Mouse (Mus musculus) hindbrain, embryonic 11.5 days (tissue): Measurements from ENCODE around the gene Srcap. TPM values are rescaled to one million over a fixed set of nuclear protein-coding genes. Genes with fewer than 3 reads are reported as not detected.

Experiments
- ATAC-seq: fragments of 200-750 bp; cut with Nextera tagmentation; 2 replicates; pipeline ENCODE4 v1.8.0; 2017; ENCODE audit warnings: mild to moderate bottlenecking, moderate TSS enrichment, moderate library complexity; ENCODE audit not compliant: low FRiP score
- DNase-seq: peaks from one replicate; pipeline ENCODE4 v3.0.0-alpha.2; 2015; ENCODE audit warnings: low spot score
- H3K27ac ChIP-seq: fragments of 300-500 bp; sonication (generic); 2 replicates; pipeline ENCODE4 v1.5.1; 2014; ENCODE audit warnings: mild to moderate bottlenecking, low read depth, low read length
- H3K27me3 ChIP-seq: fragments of 300-500 bp; sonication (generic); 2 replicates; pipeline ENCODE4 v1.6.1; 2014; ENCODE audit warnings: mild to moderate bottlenecking, low read length, moderate library complexity, mixed read lengths; ENCODE audit not compliant: control insufficient read depth, insufficient read depth
- H3K36me3 ChIP-seq: fragments of 300-500 bp; sonication (generic); 2 replicates; pipeline ENCODE4 v1.6.1; 2014; ENCODE audit warnings: mild to moderate bottlenecking, low read length, moderate library complexity, mixed read lengths; ENCODE audit not compliant: control insufficient read depth, insufficient read depth
- H3K4me1 ChIP-seq: fragments of 300-500 bp; sonication (generic); replicated peaks from 2 replicates; pipeline ENCODE4 v1.6.1; 2014; ENCODE audit warnings: low read length, mixed read lengths; ENCODE audit not compliant: control insufficient read depth, insufficient read depth
- H3K4me2 ChIP-seq: fragments of 300-500 bp; sonication (generic); replicated peaks from 2 replicates; pipeline ENCODE4 v1.6.1; 2014; ENCODE audit warnings: mild to moderate bottlenecking, low read depth, low read length
- H3K4me3 ChIP-seq: fragments of 300-500 bp; sonication (generic); 2 replicates; pipeline ENCODE4 v1.5.1; 2014; ENCODE audit warnings: low read depth, low read length
- H3K9ac ChIP-seq: fragments of 300-500 bp; sonication (generic); 2 replicates; pipeline ENCODE4 v1.6.1; 2014; ENCODE audit warnings: low read depth, low read length
- H3K9me3 ChIP-seq: fragments of 300-500 bp; sonication (generic); 2 replicates; pipeline ENCODE4 v1.6.1; 2016; ENCODE audit warnings: low read length; ENCODE audit not compliant: control insufficient read depth
- WGBS: fragments of 180-500 bp; shearing (Covaris S2); extraction: QIAGEN DNeasy Blood & Tissue Kit; methylation state at CpG from one replicate; pipeline ENCODE4 v1.1.7; 2014; 5-methylcytosine and 5-hydroxymethylcytosine counted together
- polyA plus RNA-seq: library from polyadenylated mRNA; unstranded; fragments of >200 nt; fragmentation: Nextera tagmentation; extraction: Ambion mirVana; gene quantifications from 2 replicates; pipeline ENCODE4 v1.2.1, GENCODE M21; 2014

Srcap gene
- polyA plus RNA-seq, 1 experiment from 2014 or later: 81.5 TPM

GRCm38 (mm10) chr7:127591108-127591507 lies 79.3 kb downstream of the Srcap start:
- H3K4me2 ChIP-seq: no peak overlapping the region
- 0 out of 2 replicates have a peak, but pooled peaks cover 4% of the 10 kb centered on the region for H3K4me1 ChIP-seq
- no peaks in the 10 kb centered on the region for H3K9me3 ChIP-seq
- DNase-seq: no peak
- H3K27me3 ChIP-seq: no peaks in the 10 kb centered on the region
- ATAC-seq: no peak
- no peak overlapping the region for H3K9ac ChIP-seq
- H3K27ac ChIP-seq: no peak overlapping the region
- no peak overlapping the region for H3K4me3 ChIP-seq
- peaks cover 29% of the 10 kb centered on the region for H3K36me3 ChIP-seq
- 98% methylated on average over 10 of the region's 10 CpGs for WGBS

GRCm38 (mm10) chr7:127592575-127592974 lies 80.8 kb downstream of the Srcap start:
- ATAC-seq (no peak), DNase-seq (no peak)
- peaks cover 37% of the 10 kb centered on the region for H3K36me3 ChIP-seq
- H3K27me3 ChIP-seq: no peaks in the 10 kb centered on the region
- H3K4me2 ChIP-seq: no peak overlapping the region
- WGBS: 92% methylated on average over 14 of the region's 14 CpGs
- no peak overlapping the region for H3K27ac ChIP-seq
- 0 out of 2 replicates have a peak, but pooled peaks cover 4% of the 10 kb centered on the region for H3K4me1 ChIP-seq
- no peaks in the 10 kb centered on the region for H3K9me3 ChIP-seq
- H3K9ac ChIP-seq: no peak overlapping the region
- no peak overlapping the region for H3K4me3 ChIP-seq

- Histone ChIP-seq H3K4me3 (no peak overlapping the region), H3K9me3 (no peaks in the 10 kb centered on the region), H3K4me2 (no peak overlapping the region), H3K36me3 (peaks cover 43% of the 10 kb centered on the region), H3K27me3 (no peaks in the 10 kb centered on the region), H3K27ac (no peak overlapping the region), H3K9ac (no peak overlapping the region), H3K4me1 (no peaks in the 10 kb centered on the region)
- 96% methylated on average over 17 of the region's 17 CpGs for WGBS
- ATAC-seq: no peak
- no peak for DNase-seq
Observed at GRCm38 (mm10) chr7:127596747-127597146, 85.0 kb downstream of the Srcap start.

GRCm38 (mm10) chr7:127600612-127601011 lies 88.8 kb downstream of the Srcap start:
- WGBS: 96% methylated on average over 7 of the region's 7 CpGs
- H3K4me3 ChIP-seq: no peak overlapping the region
- H3K4me2 ChIP-seq: no peak overlapping the region
- no peaks in the 10 kb centered on the region for H3K27me3 ChIP-seq
- no peak overlapping the region for H3K27ac ChIP-seq
- H3K9ac ChIP-seq: no peak overlapping the region
- no peak for ATAC-seq
- H3K9me3 ChIP-seq: no peaks in the 10 kb centered on the region
- DNase-seq: no peak
- peaks cover 32% of the 10 kb centered on the region for H3K36me3 ChIP-seq
- H3K4me1 ChIP-seq: no peaks in the 10 kb centered on the region

- Histone ChIP-seq H3K9me3 (no peaks in the 10 kb centered on the region), H3K4me2 (no peak overlapping the region), H3K27ac (no peak overlapping the region), H3K4me3 (no peak overlapping the region), H3K9ac (no peak overlapping the region), H3K36me3 (peaks cover 26% of the 10 kb centered on the region), H3K4me1 (no peaks in the 10 kb centered on the region), H3K27me3 (no peaks in the 10 kb centered on the region)
- 81% methylated on average over 4 of the region's 4 CpGs for WGBS
- ATAC-seq (no peak), DNase-seq (no peak)
Observed at GRCm38 (mm10) chr7:127601735-127602134, 90.0 kb downstream of the Srcap start.

- Histone ChIP-seq H3K9me3 (no peaks in the 10 kb centered on the region), H3K9ac (no peak overlapping the region), H3K4me1 (no peaks in the 10 kb centered on the region), H3K27ac (no peak overlapping the region), H3K4me3 (no peak overlapping the region), H3K27me3 (no peaks in the 10 kb centered on the region), H3K36me3 (peaks cover 22% of the 10 kb centered on the region), H3K4me2 (no peak overlapping the region)
- WGBS: 91% methylated on average over 2 of the region's 2 CpGs
- ATAC-seq (no peak), DNase-seq (no peak)
Observed at GRCm38 (mm10) chr7:127602903-127603302, 91.1 kb downstream of the Srcap start.

GRCm38 (mm10) chr7:127604256-127604655 lies 92.5 kb downstream of the Srcap start:
- H3K27me3 ChIP-seq: no peaks in the 10 kb centered on the region
- H3K9me3 ChIP-seq: no peaks in the 10 kb centered on the region
- peaks cover 16% of the 10 kb centered on the region; the same call in 1 of the 2 replicates for H3K36me3 ChIP-seq
- no peak overlapping the region for H3K4me3 ChIP-seq
- no peaks in the 10 kb centered on the region for H3K4me1 ChIP-seq
- no peak for ATAC-seq
- H3K9ac ChIP-seq: no peak overlapping the region
- H3K4me2 ChIP-seq: no peak overlapping the region
- no peak for DNase-seq
- 91% methylated on average over 10 of the region's 10 CpGs for WGBS
- H3K27ac ChIP-seq: no peak overlapping the region

GRCm38 (mm10) chr7:127607150-127607549 lies 95.4 kb downstream of the Srcap start:
- ATAC-seq (no peak), DNase-seq (no peak)
- H3K27me3 ChIP-seq: no peaks in the 10 kb centered on the region
- no peaks in the 10 kb centered on the region for H3K9me3 ChIP-seq
- H3K9ac ChIP-seq: no peak overlapping the region
- 88% methylated on average over 6 of the region's 6 CpGs for WGBS
- no peak overlapping the region for H3K4me2 ChIP-seq
- peaks cover 34% of the 10 kb centered on the region for H3K36me3 ChIP-seq
- no peak overlapping the region for H3K27ac ChIP-seq
- H3K4me1 ChIP-seq: no peaks in the 10 kb centered on the region
- no peak overlapping the region for H3K4me3 ChIP-seq
